Mouse (Mus musculus) cerebellum, postnatal 25 days (tissue): ENCODE results near the gene Nol8.

ENCODE experiments used
- DNase-seq, 2 experiments: peaks; one replicate each; pipeline ENCODE4 v3.0.0; 2021; ENCODE audit warnings: mixed read lengths in 2 of 2

The Nol8 gene

GRCm38 (mm10) chr13:49652481-49653179 lies at the start of gene Nol8, which contains the start of gene Cenpp:
Nol8 (plus strand) TSS chr13:49653078.
Cenpp (minus strand) TSS chr13:49652785.
- DNase-seq = peak; percentile 100

GRCm38 (mm10) chr13:49603603-49604002 lies 49.3 kb upstream of the Nol8 start:
- no peak for DNase-seq

- DNase-seq = no peak
These were observed 45.2 kb upstream of the Nol8 start, which contains the start of gene Ogn for GRCm38 (mm10) chr13:49607714-49608113. Ogn (plus strand) TSS chr13:49608046.

- no peak for DNase-seq
These were observed 44.1 kb upstream of the Nol8 start for GRCm38 (mm10) chr13:49608589-49609322.

- no peak for DNase-seq
These were observed 35.9 kb upstream of the Nol8 start for GRCm38 (mm10) chr13:49617021-49617420.

- DNase-seq = no peak
These were observed 34.5 kb upstream of the Nol8 start for GRCm38 (mm10) chr13:49618365-49618764.

GRCm38 (mm10) chr13:49623216-49623615 lies 29.7 kb upstream of the Nol8 start:
- no peak for DNase-seq

- DNase-seq = no peak
These were observed 24.7 kb upstream of the Nol8 start for GRCm38 (mm10) chr13:49628167-49628566.

GRCm38 (mm10) chr13:49629076-49629475 lies 23.8 kb upstream of the Nol8 start:
- no peak for DNase-seq

- DNase-seq = no peak
These were observed 12.9 kb upstream of the Nol8 start for GRCm38 (mm10) chr13:49639965-49640364.

- no peak for DNase-seq
These were observed 10.2 kb upstream of the Nol8 start for GRCm38 (mm10) chr13:49642650-49643049.

- DNase-seq = no peak
These were observed 9.1 kb upstream of the Nol8 start for GRCm38 (mm10) chr13:49643669-49644362.

GRCm38 (mm10) chr13:49644731-49645529 lies 7.9 kb upstream of the Nol8 start:
- DNase-seq = no peak

- DNase-seq = no peak
These were observed 6.9 kb upstream of the Nol8 start for GRCm38 (mm10) chr13:49646019-49646418.

- DNase-seq = no peak
These were observed 1.7 kb upstream of the Nol8 start for GRCm38 (mm10) chr13:49651136-49651535.

GRCm38 (mm10) chr13:49651781-49652351 lies 1.0 kb upstream of the Nol8 start:
- DNase-seq = no peak

- peak in 1 of 2 experiments; percentile 67 for DNase-seq
These were observed 283 bp downstream of the Nol8 start for GRCm38 (mm10) chr13:49653180-49653541.

GRCm38 (mm10) chr13:49677793-49678192 lies 24.9 kb downstream of the Nol8 start:
- no peak for DNase-seq

- DNase-seq = peak; percentile 99
These were observed 28.7 kb downstream of the Nol8 start, which contains the start of gene Iars for GRCm38 (mm10) chr13:49681351-49682232. Iars (plus strand) TSS chr13:49682100.

- DNase-seq = no peak
These were observed 29.5 kb downstream of the Nol8 start for GRCm38 (mm10) chr13:49682233-49682846.

GRCm38 (mm10) chr13:49684266-49684665 lies 31.4 kb downstream of the Nol8 start:
- no peak for DNase-seq
